Mouse (Mus musculus) monocyte, adult 5-6 weeks (primary cell): ENCODE measurements around the gene Slc5a7. TPM values are rescaled to one million over a fixed set of nuclear protein-coding genes. Genes with fewer than 3 reads are reported as not detected.

Experiments
- ATAC-seq: fragments of 153-309, 156-312 bp; replicated peaks from 2 replicates; pipeline ENCODE4 v1.8.0; 2017; ENCODE audit warnings: mild to moderate bottlenecking; ENCODE audit not compliant: low TSS enrichment, insufficient number of reproducible peaks, severe bottlenecking, poor library complexity, low FRiP score
- total RNA-seq: library from RNA; stranded (forward); fragments of 200-1000, 200-491, 200-594 nt; gene quantifications from 3 replicates; pipeline ENCODE4 v1.2.3, GENCODE M21; 2017

Slc5a7 gene
- not detected in 3 replicates for total RNA-seq

DNA sequence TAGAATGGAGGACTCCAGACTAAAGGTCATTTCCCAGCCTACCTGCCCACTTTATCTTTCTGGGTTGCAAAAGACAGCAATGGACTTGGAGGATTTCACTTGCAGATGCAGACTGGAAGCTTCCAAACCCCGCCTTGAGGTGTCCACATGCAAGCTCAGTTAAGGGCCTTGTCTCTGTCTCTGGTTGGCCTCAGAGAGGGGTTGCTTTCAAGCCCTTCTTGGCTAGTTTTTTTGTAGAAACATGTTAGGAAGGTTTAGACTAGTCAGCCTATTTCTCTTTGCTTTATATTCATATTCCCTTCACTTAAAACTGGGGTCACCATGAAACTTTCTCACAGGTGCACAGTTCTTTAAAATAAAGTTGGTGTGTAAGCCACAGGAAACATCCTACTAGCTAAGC is at the start of gene Slc5a7:
Gene Slc5a7 (minus strand): TSS at position 101 of the 400 bp plus-strand sequence.
- ATAC-seq, result no peak

DNA sequence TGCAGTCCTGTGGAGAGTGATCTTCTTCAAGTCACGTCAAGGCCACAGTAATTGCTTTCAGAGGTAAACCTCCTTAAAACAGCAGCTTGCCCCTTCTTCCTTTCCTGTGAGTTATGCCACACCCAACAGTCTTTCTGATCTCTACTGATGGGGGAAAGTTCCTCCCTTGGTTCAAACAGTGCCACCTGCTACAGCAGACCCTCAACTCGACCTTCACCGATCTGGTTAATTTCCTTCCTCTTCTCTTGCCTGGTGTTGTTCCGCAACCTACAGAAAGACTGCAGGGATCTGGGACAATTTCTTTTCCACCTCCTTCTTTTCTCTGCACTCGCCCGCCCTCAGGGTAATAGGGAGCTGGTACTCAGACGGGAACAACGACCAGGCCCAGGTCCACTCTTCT is 48.8 kb upstream of the Slc5a7 start:
- no peak for ATAC-seq

DNA sequence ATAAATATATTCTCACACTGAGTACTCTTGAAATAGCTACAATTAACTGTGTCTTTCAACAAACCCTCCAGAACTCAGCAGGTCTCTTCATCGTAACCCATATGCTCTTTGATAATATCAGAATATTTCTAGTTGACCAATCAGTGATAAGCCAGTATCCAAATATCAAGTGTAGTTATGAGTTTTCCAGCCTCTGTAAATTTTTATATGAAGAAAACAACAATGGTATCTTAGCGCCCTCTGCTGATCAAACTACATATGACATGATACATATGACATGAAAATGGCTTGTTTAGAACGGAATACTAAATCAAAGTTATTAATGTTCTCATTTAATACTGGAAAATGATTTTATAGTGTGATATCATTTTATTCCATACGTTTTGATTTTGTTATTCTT is 44.6 kb upstream of the Slc5a7 start:
- ATAC-seq, result no peak

DNA sequence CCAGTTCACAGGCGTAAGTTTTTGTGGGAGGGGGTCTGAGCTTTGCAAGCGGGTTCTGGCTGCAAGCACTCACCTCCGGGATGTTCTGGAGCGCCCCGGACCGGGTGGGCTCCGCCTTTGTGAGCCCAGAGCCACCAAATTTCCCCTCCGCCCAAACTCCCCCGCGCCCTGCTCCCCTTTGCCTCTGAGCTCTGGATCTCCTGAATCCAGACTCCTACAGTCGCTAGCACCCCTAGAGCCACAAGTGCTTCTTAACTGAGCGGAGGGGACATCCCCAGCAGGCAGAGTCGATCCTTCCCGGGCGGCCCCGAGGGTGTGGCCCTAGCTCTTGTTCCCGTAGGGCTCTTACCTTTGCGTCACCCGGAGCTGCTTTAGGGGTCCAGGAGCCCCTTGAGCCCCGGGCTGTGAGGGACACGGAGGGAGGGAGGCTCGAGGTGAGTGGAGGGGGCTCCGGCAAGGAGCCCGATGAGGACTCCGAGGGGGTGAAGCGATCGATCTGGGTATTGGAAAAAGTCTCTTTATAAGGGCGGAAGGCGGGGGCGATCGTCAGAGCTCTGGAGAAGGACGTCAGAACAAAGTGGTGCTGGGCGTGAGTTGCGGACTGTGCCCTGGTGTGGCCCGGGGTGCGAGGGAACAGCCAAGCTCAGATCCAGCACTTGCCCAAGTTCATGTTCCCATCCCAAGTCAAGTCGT is 456 bp downstream of the Slc5a7 start:
- no peak for ATAC-seq

DNA sequence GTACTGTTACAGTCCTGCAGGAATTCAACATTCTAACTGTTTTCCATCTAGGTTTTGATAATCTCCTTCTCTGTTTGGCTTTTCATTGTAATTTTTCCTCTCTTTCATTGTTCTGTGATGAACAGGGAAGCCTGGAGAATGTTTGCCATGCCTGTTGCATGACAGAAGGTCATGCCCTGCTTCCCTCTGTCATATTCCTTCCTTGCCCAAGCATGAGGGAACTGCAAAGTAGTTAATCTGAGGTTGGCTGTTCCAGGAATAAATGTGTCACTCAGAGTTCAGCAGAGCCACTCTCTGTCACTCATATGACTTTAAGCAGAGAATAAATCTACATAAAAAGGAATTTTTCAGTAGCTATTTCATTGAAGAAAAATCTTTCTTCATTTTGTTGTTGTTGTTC is 48.1 kb downstream of the Slc5a7 start:
- no peak for ATAC-seq

DNA sequence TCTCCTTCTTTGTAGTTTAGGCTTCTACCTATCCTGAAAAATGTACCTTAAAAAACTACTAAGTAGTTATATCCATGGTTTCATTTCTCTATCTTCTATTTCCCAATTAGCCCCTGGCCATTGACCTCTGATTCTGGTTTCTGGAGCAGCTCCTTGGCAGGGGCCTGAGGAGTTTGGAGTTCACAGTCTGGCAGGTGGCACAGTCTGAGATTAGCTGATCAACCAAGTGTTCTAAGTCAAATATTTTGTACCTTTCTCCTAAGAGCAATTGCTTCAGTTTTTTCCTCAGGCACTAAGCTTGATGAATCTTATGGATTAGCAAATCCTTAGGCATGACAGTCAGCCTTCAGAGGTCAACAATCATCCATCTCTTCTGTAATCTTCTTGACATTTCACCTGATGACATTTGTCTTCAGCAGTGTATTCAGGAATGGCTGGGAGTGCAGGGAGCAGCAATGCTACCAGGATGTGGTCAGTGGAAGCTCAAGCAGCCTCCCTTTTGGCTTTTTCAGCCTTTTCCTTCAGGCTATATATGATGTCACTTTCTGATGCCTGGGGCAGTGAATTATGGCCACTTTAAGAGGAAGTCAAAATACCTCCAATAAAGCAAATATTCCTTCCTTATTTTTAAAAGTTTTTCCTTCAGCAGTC is 55.1 kb downstream of the Slc5a7 start:
- ATAC-seq, result no peak

DNA sequence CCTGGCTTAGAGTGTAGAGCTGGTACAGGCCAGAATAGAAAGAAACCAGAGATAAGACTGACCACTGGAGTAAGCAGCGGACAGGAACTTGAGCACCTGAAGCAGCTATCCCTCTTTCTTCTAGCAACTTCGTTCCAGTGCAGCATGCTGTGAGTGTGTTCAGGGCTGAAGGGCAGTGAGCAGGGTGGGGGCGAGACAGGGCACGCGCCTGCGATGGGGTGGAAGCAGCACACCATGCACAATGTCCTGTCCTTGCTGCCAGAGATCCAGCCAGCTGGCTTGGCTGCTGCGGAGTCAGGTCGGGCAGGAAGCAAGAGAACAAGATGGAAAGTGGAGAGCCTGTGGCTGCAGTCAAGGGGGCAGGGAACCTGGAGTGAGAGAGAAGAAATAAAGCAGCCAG is 59.4 kb downstream of the Slc5a7 start:
- no peak for ATAC-seq
